Mouse (Mus musculus): ENCODE measurements around the gene Prss50.

The Prss50 gene

GRCm38 (mm10) chr9:110907201-110907837, 49.6 kb downstream of the Prss50 start:
- no peak for DNase-seq (ENCODE audit: low read depth)

DNA sequence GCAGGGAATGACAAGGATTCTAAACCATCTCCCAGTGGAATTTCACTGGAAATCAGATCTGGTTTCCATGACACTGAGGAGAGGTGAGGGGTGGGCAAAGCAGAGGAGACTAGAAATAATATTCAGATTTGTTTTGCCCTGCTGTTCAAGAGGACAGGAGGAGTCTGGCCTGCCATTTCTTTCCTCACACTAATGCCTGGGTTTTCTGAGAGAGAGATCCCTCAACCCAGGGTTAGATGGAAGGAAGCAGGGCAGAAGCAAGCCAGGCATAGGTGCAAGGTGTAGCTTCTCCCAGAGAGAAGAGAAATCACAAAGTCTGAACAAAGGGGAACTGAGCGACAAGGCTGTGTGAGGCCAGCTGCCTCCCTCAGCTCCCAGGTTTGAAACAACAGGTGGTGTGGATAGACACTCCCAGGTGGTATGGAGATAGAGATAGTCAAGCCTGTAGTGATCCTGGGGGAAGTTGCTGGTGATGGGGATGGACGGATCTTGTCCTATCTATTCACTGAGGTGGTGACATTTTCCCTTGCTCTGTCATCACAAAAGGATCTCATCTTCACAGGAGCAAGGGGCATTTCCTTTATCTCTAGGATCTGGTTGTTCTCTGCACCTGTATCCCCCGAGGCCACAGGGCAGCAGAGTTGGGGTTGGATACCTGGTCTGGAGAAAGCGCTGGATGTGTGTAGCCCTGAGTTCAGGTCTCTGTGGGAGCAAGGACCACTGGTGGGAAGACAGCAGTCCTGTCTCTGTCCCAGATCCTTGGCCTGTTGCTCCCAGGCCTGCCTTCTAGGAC, 50.3 kb downstream of the Prss50 start:
- DNase-seq (ENCODE audit: low read depth): no peak

GRCm38 (mm10) chr9:110908631-110909016, 50.9 kb downstream of the Prss50 start:
- no peak for DNase-seq (ENCODE audit: low read depth)

GRCm38 (mm10) chr9:110909371-110909967, 51.7 kb downstream of the Prss50 start:
- DNase-seq (ENCODE audit: low read depth): no peak

Data from fibroblast of lung, adult 2 months (primary cell).